Mouse (Mus musculus) megakaryocyte-erythroid progenitor cell, adult 5-6 weeks (primary cell): ENCODE measurements around the gene Dok4. TPM values are rescaled to one million over a fixed set of nuclear protein-coding genes. Genes with fewer than 3 reads are reported as not detected.
"Not testable (repeated sequence)": the region's sequence is repeated elsewhere in the genome, so short reads cannot be mapped to it uniquely, and the experiment has no call there.

Experiments used
- ATAC-seq: replicated peaks from 2 replicates; pipeline ENCODE4 v1.8.0; 2016; ENCODE audit warnings: mild to moderate bottlenecking, inconsistent platforms; ENCODE audit not compliant: severe bottlenecking, poor library complexity, low FRiP score, low TSS enrichment
- total RNA-seq, 2 experiments: library from RNA; stranded (forward) in 1 of 2; stranded (reverse) in 1 of 2; fragments of 200-1000, 215-1000 nt in 1 of 2; fragments of >200 nt in 1 of 2; fragmentation: Nextera tagmentation in 1 of 2; gene quantifications; 2 replicates each; pipeline ENCODE4 v1.2.3; 2014 to 2017

Gene Dok4
- total RNA-seq, 2 experiments from 2014 or later = 1.2 TPM; not detected in 1

DNA sequence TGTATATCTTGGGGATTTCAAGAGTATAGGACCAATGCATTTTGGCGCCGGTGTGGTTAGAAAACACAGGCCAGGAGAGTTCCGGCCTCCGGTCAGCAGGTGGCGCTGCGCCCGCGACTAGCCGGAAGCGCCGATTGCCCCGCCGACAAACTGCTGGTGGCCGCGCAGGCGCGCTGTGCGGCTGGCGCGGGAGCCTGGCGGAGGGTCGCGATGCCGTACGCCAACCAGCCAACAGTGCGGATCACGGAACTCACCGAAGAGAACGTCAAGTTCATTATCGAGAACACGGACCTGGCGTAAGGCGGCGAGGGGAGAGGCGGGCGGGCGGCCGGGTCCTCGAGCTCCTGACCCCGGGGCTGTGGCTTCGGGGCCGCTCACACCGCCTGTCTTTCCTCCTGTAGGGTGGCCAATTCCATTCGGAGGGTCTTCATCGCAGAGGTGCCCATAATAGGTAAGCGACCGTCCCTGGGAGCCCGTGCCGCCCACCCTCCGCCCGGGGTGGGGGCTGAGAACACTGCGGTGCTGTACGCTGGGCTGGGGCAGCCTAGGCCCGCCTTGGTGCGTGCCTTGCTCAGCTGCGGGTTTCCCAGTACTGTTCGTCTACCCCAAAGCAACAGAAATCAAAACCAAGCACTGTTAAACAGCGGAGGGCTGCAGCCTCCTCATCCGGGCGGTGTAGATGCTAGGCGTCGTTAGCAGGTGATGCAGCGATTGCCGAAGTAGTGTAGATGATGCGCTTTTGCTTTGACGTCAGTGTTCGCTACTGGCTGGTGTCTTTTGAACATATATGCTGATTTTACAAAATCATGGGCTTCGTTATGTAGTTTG, 18.6 kb downstream of the Dok4 start, which contains the start of gene Polr2c:
Gene Polr2c (plus strand): TSS at position 105 of the 828 bp plus-strand sequence.
- ATAC-seq = peak; percentile 72

DNA sequence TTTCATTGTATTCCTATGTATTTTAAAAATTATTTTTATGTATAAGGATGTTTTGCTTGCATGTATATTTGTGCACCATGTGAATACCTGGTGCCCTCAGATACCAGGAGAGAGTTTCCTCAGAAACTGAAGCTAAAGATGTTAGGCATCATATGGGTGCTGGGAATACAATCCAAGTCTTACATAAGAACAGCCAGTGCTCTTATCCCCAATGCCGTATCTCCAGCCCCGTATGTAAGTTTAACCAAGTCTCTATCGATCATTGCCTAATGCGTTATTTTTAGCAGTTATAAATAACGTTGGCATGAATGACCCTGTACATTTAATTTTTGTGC, 19.2 kb downstream of the Dok4 start:
- ATAC-seq = no peak

DNA sequence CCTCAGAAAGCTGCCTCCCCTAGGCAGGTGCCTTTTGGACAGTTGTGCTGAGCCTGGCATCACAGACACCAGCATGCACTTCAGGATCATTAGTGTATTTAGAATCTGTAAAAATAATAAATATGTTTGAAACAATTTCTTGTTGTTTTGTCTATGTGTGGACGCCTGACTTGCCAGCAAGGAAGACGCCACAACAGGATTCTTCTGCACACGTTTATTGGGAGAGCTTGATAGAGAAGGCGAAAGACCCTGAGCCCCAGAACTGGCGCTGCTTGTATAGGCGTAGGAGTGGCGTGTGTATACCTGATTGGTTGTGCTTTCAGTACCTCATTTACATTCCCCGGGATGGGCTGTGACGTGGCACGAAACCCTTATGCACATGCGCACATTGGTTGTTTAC, 21.4 kb downstream of the Dok4 start:
- not testable (repeated sequence) for ATAC-seq

DNA sequence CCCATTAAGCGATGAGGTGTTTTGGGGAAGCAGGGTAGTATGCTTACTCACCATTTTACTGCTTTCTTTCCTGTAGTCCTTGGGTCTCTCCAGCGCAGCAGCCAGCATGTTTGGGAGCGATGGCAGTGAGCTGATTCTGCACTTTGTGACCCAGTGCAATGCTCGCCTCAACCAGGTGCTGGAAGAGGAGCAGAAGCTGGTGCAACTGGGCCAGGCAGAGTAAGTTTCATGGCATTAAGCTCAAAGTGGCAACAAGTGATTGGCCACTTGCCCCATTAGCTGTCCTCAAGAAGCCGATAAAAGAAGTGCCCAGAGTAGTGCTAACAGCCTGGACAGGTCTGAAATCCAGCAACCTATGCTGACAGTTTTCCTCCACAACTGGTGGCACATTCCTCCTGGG, 26.1 kb downstream of the Dok4 start:
- no peak for ATAC-seq

DNA sequence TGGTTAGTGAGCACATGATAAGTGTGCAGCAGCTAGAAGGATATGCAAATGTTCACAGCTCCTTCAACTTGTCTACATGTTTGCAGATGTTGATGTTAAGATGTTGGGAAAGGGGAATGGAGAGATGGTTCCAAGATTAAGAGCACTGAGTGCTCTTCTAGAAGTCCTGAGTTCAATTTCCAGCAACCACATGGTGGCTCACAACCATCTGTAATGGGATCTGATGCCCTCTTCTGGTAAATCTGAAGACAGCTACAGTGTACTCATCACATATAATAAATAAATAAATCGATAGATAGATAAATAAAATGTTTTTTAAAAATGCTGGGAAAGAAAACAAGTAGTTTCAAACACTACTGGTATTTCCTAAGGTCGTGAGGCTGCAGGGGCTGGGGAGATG, 34.9 kb downstream of the Dok4 start:
- no peak for ATAC-seq

DNA sequence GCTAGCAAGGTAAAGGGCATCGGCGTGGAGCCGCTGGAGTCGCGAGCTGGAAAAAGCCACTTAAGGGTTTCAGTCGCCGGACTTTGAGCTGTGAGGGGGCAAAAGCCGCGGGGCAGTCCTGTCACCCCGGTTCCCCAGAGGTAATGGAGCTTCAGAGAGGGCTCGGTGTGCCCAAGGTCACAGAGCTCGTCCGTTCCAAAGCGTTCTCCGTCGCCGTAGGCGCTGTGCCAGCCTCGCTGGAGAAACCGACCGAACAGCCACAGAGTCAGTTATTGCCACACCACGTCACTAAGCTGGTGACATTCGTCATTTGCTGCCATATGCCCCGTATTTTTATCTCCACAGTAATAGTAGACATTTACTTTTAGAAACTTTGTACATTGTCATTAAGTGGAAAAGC, 37.5 kb downstream of the Dok4 start:
- ATAC-seq = peak; percentile 74

DNA sequence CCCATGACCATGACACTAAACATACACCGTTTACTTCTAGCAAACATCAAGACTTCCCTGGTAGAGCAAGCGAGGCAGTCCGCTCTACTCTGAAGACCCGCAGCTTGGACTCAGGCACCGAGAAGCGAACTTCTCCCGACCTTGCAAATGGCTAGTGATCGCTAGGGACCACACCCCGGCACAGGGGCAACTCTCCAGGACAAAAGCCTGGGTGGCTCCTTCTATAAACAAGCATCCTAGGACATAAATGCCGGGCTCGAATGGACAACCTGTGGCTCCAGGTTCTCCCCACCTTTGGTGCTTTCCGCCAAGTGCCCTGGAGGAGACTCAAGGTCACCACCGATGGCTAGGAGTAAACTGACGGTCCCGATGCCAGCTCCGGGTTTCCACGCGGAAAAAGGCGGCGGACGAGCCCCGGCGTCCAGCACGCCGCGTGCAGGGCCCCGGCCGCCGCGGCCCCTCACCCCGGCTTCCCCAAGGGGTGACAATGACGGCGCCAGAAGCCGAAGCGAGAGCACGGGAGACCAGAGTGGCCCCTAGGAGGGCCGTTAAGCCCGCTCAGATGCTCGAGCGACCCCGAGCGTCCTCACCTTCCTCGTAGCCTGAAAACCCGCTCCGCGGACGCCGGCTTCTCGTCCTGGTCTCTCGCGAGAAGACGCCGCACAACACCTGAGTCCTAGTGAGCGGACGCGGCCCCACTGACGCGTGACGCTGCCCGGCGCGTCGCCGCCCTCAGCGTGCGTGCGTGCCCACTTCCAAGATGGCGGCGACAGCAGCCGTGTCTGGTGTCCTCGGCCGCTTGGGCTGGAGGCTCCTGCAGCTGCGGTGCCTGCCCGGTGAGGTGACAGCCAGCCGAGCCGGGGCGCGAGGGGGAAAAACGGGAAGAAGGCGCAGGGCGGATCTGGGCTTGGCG, 38.2 kb downstream of the Dok4 start, which contains the start of the genes Coq9 and Ciapin1:
Gene Coq9 (plus strand): TSS at position 660 of the 913 bp plus-strand sequence.
Gene Ciapin1 (minus strand): TSS at position 697 of the 913 bp plus-strand sequence.
- ATAC-seq = peak; percentile 93

DNA sequence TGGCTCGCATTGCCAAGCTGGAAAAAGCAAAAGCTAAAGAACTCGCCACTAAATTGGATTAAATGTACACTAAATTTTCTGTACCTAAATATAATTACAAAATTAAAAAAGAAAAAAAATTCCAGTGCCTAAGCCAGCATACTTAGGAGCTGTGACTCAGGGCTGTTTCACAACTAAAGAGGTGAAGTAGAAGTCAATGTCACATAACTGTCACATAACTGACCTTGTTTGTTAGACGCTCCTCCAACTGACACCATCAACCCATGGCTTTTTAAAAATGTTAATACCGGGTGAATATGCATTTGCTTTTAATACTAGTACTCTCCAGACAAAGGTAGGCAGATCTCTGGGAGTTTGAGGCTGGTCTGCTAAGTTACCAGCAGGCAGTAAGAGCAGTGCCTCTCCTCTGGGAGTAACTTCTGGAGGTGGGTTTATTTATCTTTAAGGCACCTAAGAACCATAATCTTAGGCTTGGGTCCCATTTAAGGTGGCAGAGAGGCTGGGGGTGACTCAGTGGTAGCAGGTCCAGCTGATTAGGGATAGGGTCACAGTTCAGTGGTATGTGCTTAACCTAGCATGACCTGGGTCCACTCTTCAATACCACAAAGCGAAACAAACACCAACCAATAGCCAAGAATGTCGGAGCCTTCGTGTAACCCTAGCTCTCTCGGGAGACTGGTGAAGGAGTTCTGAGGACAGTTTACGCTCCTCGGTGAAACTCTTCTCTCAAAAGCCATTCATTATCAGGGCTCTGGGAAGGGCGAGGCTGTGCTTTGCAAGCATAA, 39.5 kb downstream of the Dok4 start:
- ATAC-seq = no peak

DNA sequence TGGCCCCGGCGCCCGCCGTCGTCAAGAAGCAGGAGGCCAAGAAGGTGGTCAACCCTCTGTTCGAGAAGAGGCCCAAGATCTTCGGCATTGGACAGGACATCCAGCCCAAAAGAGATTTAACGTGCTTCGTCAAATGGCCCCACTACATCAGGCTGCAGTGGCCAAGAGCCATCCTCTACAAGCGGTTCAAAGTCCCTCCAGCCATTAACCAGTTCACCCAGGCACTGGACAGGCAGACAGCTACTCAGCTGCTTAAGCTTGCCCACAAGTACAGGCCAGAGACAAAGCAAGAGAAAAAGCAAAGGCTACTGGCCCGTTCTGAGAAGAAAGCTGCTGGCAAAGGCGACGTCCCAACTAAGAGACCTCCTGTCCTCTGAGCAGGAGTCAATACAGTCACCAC, 40.4 kb downstream of the Dok4 start:
- ATAC-seq = not testable (repeated sequence)

DNA sequence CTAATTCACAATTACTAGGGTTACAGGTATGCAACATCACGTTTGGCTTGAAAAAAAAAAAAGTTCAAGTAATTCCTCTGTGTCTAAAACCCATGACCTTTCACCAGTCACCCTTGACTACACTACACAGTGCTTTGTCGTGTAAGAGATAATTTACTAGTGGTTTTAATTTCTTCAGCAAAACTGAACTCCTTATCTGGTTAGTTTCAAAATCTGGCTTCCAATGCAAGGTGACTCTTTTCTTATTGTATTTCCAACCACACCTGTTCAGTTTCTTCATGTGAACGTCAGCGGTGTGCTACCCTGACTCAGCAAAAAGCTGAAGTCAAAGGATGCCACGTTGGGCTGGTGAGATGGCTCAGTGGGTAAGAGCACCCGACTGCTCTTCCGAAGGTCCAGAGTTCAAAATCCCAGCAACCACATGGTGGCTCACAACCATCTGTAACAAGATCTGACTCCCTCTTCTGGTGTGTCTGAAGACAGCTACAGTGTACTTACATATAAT, 42.2 kb downstream of the Dok4 start:
- not testable (repeated sequence) for ATAC-seq

DNA sequence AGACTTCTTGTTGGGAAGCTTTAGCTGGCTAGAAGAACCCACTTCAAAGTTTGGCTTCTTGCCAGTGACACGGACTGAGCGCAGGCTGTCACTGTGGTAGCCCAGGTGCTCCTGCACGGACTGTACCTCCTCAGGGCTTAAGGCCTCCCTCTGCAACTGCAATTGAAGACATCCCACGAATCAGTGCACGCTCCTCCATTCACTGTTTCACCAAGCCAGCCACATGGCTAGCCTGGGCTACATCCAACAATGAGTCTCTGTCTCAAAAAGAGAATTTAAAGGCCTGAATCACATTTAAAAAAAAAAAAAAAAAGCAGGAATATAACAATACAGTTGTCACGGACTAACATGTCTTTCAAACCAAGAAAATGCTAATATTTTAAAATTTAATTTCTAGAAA, 47.8 kb downstream of the Dok4 start:
- ATAC-seq = no peak

DNA sequence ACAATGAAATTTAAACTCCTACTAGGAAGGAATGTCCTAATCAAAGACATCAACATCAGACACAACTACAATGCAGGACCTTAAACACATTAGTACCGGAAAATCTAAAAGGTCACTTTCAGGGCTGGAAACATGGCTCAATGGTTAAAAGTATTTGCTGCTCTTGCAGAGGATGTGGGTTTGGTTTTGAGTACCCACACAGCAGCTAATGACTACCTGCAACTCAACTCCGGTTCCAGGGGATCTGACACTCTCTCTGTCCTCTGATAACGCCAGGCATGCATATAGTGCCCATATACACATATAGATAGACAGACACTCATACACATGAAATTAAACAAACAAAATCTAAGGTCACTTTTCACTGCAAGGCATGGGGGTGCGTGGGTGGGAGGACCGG, 49.9 kb downstream of the Dok4 start:
- ATAC-seq = no peak

DNA sequence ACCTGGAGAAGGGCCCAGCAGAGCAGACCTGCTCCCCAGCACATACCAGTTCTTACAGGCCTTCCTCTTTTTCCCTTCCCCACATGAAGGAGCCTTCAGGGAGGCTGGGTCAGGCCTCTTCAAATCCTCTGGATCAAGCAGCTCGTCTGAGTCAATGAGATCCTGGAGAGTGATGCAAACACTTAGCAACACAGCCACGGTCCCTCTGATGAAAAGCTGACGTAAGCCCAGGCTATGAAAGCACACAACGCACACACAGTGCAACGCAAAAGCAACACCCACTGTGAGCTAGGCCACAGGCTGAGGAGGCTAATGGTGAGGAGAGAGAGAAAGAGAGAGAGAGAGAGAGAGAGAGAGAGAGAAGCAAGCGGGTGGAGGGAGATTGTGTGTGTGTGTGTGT, 51.0 kb downstream of the Dok4 start:
- ATAC-seq = no peak

DNA sequence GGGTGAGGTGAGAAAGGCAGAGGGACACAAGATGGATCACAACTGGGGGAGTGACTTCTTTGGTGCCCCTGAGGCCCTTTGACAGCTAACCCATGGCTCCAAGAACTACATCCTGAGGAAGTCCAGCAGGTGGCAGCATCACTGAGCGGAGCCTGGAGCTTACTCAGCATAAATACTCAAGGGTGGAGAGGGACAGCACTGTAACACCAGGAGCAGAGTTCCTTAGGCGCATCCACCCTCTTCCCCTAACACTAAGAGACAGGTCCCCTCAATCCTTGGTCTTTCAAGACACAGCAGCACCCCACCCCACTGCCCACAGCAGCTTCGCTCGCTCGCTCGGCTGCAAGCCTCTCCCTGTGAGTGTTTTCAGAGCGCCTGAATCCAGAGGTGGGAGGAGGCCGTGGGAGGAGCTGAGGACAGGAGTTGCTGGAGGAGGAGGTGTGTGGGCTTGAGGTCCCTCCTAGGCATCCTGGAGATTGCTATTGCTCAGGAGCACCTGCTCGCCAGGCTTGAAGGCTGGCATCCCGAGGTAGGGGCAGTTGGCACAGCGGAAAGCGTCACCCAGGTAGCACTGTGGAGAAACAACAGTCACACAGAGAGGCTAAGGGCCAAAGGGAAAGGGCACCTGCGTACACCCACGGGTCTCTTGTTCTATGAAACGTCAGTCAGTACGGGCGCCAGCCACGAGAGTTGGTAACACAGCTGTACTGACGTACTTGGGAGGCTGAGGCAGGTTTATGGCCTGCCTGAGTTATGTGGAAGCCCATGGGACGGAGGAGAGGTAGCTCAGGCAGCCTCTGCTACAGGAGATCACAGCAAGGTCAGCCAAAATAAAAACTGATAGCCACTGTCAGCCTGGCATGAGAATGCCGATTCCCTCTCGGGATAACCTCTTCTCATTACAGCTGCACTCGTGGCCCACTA, 53.2 kb downstream of the Dok4 start:
- peak; percentile 89 for ATAC-seq

DNA sequence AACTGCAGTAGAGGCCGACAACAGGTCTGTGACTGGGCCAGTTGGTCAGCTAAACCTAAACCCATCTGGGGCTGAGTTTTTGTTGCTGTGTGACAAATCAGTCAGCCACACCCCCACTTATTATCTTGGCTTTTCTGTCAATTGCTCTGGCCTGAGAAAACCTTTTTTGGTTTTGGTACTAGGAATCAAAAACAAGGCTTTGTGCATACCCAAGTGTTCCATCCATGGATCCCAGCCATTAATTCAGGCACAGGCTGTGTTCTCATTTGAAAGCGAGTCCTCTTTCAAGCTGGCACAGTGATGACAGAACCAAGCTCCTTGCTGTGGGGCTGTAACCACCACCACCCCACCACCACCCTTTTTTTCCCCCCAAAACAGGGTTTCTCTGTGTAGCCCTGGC, 54.7 kb downstream of the Dok4 start:
- no peak for ATAC-seq

DNA sequence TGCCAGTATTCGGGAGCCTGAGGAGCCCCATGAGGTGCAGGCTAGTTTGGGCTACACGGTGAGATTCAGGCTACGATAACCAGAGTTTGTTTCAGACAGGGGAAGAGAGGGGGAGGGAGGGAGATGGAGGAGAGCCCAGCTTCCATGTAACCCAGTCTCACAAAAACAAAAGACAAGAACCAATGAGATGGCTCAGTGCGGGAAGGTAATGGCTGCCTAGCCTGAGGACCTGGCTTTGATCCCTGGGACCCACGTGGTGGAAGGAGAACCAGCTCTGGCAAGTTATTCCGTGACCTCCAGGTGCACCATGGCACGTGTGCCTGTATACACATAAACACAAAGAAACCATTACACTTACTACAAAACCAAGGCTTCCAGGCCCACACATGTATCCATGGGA, 55.6 kb downstream of the Dok4 start:
- no peak for ATAC-seq

DNA sequence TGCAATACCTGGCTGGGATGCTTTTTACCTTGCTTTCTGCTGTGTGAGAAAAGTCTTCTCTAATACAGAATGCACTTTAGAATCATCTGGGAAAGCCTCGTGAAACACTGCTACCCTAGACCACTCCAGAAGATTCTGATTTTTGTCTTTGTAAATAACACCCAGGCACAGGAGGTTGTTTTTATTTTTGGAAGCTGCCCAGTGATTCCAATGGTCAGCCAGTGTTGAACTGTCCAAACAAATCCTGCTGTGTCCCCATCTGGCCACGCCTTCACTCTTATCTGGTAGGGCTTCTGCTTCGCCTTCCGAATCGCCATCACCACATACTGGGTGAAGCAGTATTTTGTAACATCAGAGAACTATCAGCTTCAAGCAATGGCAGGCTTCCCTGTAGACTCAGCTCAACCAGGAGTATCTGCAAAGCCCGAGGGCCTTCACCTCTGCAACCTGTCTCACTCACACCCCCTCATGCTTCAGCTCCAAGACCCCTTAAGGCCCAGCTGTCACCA, 56.4 kb downstream of the Dok4 start:
- no peak for ATAC-seq

DNA sequence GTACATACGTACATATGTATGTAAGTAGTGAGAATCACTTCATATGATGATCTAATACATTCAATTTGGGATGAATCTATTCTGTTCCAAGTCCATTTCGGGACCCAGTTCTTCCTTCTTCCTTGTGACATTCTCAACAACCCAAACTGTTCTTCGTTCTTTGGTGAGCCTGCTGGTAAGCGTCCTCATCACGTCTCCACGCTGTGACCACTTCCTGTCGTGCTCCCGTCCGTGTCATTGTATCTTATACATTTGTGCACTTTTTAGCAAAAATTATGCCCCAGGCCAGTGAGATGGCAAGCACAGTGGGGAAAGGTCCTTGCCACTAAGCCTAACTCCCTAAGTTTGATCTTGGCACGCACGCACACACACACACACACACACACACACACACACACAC, 58.2 kb downstream of the Dok4 start:
- no peak for ATAC-seq
